Mouse (Mus musculus): ENCODE data around the gene Tln2. TPM values are rescaled to one million over a fixed set of nuclear protein-coding genes. Genes with fewer than 3 reads are reported as not detected.

Gene Tln2
- 36.5 and 37.6 TPM in 2 replicates for polyA plus RNA-seq (2012; rRNA removed)

DNA sequence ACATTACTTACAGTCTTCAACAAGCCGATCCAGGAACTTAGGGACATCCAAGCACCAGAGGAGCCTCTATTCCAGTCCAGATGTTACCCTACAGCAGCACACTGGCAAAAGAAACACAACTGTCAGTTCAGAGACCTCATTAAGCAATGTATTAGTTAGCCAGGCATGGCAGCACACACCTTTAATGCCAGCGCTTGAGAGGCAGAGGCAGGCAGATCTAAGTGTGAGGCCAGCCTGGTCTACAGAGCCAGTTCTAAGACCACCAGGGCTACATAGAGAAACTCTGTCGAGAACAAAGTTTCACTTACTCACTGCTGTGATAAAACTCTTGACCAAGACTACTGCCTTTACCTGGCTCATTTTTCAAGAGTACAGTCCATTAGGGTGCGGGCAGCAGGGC, at the start of gene Tln2:
Tln2 (minus strand) TSS at position 101 of the 400 bp plus-strand sequence.
- DNase-seq (ENCODE audit: extremely low spot score in 1 of 2, low spot score in 1 of 2) = no peak

DNA sequence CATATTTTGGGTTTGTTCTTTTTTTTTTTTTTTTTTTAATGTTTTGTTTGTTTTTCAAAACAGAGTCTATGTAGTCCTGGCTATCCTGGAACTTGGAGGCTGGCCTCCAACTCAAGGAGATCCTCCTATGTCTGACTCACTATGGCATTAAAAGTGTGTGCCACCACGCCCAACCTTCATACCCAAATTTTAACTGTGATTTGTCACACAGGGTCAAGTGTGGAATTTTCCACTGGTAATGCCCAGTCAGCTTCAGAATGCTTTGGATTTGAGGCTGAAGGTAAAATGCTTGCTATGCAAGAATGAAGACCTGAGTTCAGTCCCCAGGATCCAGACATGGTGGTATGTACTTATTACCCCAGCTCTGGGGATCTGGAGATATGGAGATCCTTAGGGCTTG, 49.7 kb upstream of the Tln2 start:
- no peak for DNase-seq (ENCODE audit: extremely low spot score in 1 of 2, low spot score in 1 of 2)

DNA sequence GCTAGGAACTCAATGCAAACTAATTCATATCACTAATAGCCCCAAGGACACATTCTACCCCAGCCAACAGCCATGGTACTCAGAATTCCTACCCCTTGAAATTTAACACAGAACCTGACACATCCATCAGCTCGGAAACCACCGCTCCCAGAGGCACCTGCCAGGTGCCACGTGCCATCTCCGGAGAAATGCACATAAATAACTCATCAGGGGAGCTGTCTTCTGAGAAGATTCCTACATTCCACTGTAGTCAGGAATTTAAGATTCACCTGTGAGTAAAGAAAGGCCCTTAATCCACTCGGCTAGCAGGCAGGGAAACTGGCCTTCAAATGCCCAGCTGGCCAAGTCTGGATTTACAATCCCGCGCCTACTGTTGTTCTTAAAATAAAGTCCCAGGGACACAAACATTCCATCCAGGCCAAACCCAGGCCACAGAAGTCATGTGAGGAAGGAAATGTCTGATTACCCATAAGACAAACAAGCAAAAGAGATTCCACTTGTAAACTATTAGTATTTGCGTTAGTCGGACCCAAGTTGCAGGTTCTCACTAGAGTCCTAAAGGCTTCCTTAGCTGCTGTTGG, 48.4 kb upstream of the Tln2 start:
- no peak for DNase-seq (ENCODE audit: extremely low spot score in 1 of 2, low spot score in 1 of 2)

DNA sequence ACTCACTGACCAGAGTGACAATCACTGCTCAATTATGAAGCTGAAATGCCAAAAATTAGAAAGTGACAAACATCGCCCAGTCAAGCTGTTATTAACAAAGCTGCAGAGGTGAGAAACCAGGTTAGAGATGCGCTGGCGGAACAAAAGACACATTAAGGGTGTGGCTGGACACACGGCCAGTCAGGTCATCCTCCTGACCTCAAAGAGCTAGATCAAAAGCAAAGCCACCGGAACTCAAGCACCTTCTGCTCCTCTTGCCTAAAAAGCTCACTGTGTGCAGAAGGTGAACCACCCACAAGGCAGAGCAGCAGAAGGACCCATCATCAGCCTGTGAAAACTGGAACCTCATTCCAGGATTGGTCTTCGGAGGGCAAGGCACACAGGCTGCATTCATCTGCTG, 47.8 kb upstream of the Tln2 start:
- DNase-seq (ENCODE audit: extremely low spot score in 1 of 2, low spot score in 1 of 2) = no peak

DNA sequence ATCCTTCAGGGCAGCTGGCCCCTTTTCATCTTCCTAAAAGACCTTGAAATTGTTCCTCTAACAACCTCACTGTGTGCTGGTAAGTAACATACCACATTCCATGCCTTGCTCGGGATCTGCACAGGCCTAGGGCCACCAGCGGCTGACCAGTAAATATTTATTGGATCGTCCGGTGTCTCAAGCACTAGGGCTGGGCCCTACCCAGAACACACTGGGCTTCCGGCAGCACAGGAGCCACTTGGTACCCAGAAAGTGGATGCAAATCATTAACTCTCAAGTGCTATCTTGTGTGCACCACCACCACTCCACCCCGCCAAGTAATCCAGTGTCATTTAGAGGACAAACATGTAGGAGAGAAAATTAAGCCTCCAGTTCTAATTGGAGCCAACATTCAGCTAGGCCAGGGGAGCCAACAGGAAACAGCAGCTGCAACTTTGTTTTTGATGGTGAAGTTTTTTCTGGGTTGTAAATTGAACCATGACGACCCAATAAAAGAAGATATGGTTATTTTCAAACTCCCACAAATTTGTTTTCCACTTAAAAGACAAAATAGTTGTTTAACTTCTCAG, 46.4 kb upstream of the Tln2 start:
- no peak for DNase-seq (ENCODE audit: extremely low spot score in 1 of 2, low spot score in 1 of 2)

DNA sequence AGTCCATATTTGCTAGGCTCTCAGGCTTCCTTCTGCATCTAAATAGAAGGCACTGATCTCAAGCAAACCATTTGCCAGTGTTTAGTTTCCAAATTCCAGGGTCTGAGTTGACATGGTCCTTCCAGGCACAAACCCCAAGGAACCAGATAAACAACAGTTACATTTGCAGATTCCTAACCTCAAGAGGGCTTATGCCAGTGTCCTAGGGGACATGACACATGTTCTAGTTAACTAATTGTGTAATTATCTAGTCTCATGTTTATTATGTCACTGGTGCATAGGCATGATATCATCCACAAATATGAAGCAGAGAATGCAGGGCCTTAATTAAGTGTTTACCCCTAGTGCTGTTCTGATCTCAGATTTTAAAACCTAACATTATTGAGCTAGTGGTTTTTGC, 45.4 kb upstream of the Tln2 start:
- DNase-seq (ENCODE audit: extremely low spot score in 1 of 2, low spot score in 1 of 2) = no peak

- DNase-seq (ENCODE audit: extremely low spot score in 1 of 2, low spot score in 1 of 2) = no peak
Measured at GRCm38 (mm10) chr9:67602347-67602746, 42.8 kb upstream of the Tln2 start.

DNA sequence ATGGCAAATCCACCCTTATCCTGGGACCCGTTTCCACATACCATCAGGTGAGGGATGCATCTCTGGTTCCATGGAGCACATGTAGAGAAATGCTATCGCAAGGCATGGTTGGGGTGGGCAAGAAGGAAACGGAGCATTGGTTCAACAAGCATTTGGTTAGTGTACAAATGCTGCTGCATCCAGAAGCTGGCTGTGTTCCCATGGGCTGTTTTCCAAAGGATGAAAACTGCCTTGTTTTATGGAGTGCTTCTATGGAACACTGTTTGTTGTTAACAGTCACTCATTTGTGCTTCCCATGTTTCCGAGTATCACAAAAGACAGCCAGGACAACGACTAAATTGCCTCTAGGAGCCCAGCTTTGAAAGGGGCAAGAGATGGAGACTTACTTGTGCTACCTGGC, 35.7 kb upstream of the Tln2 start:
- no peak for DNase-seq (ENCODE audit: extremely low spot score in 1 of 2, low spot score in 1 of 2)

DNA sequence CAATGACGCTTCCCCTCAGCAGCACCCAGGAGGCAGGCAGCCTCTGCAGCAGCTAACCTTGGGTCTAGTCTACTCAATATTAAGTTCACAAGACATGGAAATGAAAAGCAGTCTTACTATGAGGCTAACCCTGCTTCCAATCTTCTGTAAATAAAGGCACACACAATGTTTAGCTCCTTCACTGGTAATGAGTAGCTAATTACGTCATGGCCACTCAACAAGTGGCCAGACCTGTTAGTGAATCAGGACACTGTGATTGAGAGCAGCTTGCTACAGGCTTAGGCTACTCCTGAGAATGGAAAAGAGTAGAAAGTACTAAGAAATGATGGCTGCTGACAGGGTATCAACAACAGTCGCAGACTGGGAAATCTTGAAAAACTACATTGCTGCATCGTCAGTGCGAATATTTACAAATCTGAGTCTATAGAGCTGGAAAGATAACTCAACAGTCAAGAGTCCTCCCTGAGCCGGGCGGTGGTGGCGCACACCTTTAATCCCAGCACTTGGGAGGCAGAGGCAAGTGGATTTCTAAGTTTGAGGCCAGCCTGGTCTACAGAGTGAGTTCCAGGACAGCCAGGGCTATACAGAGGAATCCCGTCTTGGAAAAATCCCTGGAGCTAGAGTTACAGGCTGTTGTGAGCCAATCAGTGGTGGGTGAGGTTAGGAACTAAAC, 34.1 kb upstream of the Tln2 start:
- no peak for DNase-seq (ENCODE audit: extremely low spot score in 1 of 2, low spot score in 1 of 2)

DNA sequence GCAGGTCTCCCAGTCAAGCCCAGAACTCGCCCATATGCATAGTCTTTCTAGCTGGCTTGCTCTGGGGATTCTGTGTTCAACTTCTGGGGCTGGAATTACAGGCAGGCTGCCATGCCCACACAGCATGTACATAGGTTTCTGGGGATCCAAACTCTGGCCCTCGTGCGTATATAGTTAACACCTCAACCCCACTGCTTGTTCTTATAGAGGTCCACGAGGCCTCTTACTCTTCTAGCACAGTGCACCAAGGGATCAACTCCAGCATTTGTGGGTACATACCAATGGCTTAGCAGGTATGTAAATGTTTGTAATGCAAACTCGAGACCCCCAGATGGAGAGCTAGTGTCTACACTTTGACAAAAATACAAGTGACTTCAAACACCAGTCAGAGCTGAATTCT, 33.2 kb upstream of the Tln2 start:
- no peak for DNase-seq (ENCODE audit: extremely low spot score in 1 of 2, low spot score in 1 of 2)

GRCm38 (mm10) chr9:67587111-67587510, 27.6 kb upstream of the Tln2 start:
- peak in 1 of 2 experiments; percentile 12 for DNase-seq (ENCODE audit: extremely low spot score in 1 of 2, low spot score in 1 of 2)

GRCm38 (mm10) chr9:67586489-67586888, 27.0 kb upstream of the Tln2 start:
- DNase-seq (ENCODE audit: extremely low spot score in 1 of 2, low spot score in 1 of 2) = no peak

DNA sequence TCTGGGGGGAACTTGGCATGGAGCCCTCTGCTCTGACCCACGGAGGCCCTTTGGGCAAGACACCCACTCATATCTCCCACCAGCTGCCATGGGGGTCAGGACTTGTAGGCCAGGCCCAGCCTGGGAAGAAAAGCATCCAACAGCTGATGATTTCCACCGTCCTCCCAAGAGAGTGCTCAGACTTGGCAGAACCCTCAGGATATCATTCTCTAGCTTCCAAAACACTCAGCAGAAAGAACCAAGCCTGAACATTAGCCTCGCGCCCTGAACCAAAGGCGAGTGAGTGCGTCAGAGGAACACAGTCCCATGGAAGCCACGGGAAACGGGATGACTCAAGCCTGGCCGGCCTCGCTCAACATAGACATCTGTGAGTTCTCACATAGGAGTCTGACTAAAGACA, 25.4 kb upstream of the Tln2 start:
- no peak for DNase-seq (ENCODE audit: extremely low spot score in 1 of 2, low spot score in 1 of 2)

DNA sequence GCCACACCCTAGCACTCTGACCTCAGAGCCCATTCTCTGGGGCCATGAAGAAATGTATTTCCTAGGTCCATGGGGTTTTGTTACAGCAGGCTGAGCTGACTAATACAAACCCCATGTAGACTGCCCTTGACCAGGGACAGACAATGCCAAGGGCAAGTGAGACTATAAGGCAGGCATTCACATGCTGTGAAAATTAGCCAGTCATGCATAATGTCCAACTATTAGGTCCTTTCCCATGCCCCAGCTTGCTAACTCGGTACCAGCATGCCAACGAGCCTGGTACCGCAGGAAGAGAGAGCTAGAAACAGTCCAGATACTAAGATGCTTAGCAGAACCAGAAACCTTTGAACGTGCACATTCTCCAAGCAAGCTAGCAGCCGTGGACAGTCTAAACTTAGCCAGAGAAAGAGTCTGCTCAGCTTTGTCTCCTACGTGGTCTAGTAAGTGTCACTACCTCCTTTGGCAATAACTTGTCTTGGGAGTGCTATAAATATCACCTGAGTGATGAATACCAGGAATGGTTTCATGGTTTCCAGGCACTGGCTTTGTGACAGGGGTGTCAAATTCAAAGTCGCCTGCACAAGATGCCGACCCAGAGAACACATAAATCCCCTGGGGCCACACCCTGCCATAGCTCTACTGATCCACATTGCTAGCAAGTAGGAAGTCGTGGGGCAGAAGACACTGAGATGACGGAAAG, 22.2 kb upstream of the Tln2 start:
- peak in 1 of 2 experiments; percentile 20 for DNase-seq (ENCODE audit: extremely low spot score in 1 of 2, low spot score in 1 of 2)

DNA sequence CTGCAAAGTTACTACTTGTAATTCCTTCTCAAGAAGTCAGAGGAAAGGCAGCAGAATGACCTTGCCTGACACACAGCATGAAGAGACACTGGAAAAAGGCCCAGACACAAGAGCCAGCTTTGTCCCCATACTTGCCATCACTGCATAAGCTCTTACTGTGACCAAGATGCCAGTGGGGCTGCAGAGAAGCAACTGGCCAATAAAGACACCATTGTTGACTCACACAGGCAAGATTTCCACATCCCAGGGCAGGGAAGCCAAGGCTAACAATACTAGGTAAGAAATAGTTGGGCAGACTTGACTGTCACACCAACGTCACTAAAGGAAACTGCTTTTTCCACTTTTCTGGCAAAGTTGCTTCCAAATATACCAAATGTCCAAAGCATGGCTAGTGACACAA, 20.0 kb upstream of the Tln2 start:
- no peak for DNase-seq (ENCODE audit: extremely low spot score in 1 of 2, low spot score in 1 of 2)

DNA sequence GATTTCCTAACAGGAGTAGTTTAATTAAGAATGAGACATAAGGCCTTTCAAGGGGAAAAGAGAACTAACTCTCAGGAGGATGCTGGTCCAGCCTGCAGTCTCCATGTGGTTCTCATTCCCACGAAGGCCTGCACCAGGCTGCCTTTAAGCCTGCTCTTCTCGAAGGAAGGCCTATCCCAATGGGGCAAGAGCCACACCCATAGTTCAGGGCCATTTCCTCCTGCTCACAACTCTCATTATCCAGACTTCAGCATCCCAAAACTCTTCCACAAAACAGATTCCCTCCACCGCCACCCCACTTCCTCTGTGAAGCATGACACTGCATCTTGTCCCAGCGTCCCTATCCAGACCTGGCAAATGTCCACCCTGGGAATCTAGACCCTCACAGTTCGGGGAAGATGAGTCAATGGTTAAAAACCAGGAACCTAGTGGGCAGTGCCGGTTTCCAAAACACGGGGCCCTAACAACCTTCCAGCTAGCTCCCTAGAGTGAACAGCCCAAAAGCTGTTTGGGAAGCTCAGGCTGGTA, 15.3 kb upstream of the Tln2 start:
- DNase-seq (ENCODE audit: extremely low spot score in 1 of 2, low spot score in 1 of 2) = no peak

GRCm38 (mm10) chr9:67573683-67573979, 14.1 kb upstream of the Tln2 start:
- no peak for DNase-seq (ENCODE audit: extremely low spot score in 1 of 2, low spot score in 1 of 2)

GRCm38 (mm10) chr9:67572790-67573682, 13.5 kb upstream of the Tln2 start:
- DNase-seq (ENCODE audit: extremely low spot score in 1 of 2, low spot score in 1 of 2) = peak in 1 of 2 experiments; percentile 47

- no peak for DNase-seq (ENCODE audit: extremely low spot score in 1 of 2, low spot score in 1 of 2)
Measured at GRCm38 (mm10) chr9:67565801-67566258, 6.3 kb upstream of the Tln2 start.

GRCm38 (mm10) chr9:67549811-67550501, 9.5 kb downstream of the Tln2 start:
- no peak for DNase-seq (ENCODE audit: extremely low spot score in 1 of 2, low spot score in 1 of 2)

Data from frontal cortex, adult 2 months (tissue).